Mouse (Mus musculus) erythroblast, adult 5-6 weeks (primary cell): ENCODE data around the gene Dppa1. TPM values are rescaled to one million over a fixed set of nuclear protein-coding genes. Genes with fewer than 3 reads are reported as not detected.
"Not testable (repeated sequence)": the region's sequence is repeated elsewhere in the genome, so short reads cannot be mapped to it uniquely, and the experiment has no call there.

ENCODE experiments used
- ATAC-seq: replicated peaks from 2 replicates; pipeline ENCODE4 v1.8.0; 2016; ENCODE audit warnings: moderate number of reproducible peaks, mild to moderate bottlenecking, moderate TSS enrichment, inconsistent platforms; ENCODE audit not compliant: poor library complexity, low FRiP score, severe bottlenecking
- total RNA-seq, 2 experiments: library from RNA; stranded (forward) in 1 of 2; stranded (reverse) in 1 of 2; fragments of 150-400 nt in 1 of 2; fragments of 200-764, 138-1000 nt in 1 of 2; gene quantifications; 2 replicates each; pipeline versions ENCODE4 v1.2.3 to v1.2.4; 2015 to 2017; ENCODE audit warnings: low replicate concordance in 2 of 2

Gene Dppa1
- total RNA-seq (2015; ENCODE audit: low replicate concordance) (not detected in 2 replicates), total RNA-seq (2017; ENCODE audit: low replicate concordance) (not detected in 2 replicates)

- no peak for ATAC-seq
Measured at GRCm38 (mm10) chr11:46629211-46629795, at the start of gene Dppa1. Gene Dppa1 (minus strand): TSS chr11:46629261.

DNA sequence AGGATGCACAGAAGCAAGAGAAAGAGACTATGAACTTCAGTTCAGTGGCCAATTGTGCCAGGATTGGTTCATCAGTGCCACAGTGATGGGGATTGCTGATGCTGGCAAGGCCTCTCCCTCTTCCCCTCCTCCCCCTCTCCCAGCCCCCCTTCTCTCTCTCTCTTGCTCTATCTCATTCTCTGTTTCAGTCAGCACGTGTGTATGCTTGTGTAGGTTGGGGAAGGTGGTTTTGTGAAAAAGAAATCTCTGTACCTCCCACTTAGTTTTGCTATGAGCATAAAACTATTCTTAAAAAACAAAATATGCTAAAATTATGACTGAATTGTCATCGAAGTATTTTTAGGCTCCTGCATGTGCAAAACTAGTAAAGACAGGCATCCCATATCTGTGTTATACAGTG is 38.9 kb upstream of the Dppa1 start:
- ATAC-seq, result no peak

GRCm38 (mm10) chr11:46667105-46667504 is 38.0 kb upstream of the Dppa1 start:
- no peak for ATAC-seq

GRCm38 (mm10) chr11:46665599-46666522 is 36.8 kb upstream of the Dppa1 start:
- ATAC-seq, result no peak

GRCm38 (mm10) chr11:46663215-46663614 is 34.2 kb upstream of the Dppa1 start:
- ATAC-seq, result no peak

GRCm38 (mm10) chr11:46652476-46652875 is 23.4 kb upstream of the Dppa1 start:
- no peak for ATAC-seq

GRCm38 (mm10) chr11:46649655-46650054 is 20.6 kb upstream of the Dppa1 start:
- not testable (repeated sequence) for ATAC-seq

- no peak for ATAC-seq
Measured at GRCm38 (mm10) chr11:46644824-46645223, 15.8 kb upstream of the Dppa1 start.

DNA sequence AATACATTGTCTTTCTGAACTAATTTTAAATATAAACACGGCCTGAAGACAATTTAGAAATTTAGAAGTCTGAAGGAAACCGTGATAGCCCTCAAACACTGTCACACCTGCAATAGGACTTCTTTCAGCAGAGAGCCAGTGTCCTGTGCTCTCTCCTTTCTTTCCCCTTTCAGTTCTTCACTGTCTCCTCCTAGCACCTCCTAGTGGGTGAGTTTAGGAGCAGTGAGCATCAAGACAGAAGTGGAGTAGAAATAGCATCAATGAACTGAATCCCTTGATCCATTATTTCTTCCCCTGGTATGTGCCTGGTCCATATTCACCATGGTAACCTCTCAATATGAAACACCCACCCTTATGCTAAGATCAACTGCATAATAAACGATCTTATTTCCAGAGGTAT is 7.5 kb upstream of the Dppa1 start:
- ATAC-seq, result no peak

DNA sequence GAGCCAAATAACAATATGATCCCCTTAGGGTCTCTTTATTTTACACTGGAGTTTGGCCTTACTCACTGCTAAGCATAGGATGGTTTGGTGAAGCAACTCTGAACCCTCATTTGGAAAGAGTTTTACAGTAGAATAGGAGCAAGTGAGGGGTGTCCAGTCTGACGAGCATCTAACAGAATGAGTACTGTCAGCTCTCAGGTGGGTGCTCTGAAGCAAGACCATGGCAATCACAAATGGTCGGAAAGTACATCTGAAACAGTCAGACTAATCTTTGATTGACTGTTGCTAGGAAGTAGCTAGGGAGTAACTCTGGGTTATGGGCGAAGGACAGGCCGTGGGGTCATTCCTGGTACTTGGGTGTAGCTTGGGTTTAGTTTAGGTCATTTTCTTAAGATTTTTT is 6.5 kb upstream of the Dppa1 start:
- ATAC-seq, result not testable (repeated sequence)

DNA sequence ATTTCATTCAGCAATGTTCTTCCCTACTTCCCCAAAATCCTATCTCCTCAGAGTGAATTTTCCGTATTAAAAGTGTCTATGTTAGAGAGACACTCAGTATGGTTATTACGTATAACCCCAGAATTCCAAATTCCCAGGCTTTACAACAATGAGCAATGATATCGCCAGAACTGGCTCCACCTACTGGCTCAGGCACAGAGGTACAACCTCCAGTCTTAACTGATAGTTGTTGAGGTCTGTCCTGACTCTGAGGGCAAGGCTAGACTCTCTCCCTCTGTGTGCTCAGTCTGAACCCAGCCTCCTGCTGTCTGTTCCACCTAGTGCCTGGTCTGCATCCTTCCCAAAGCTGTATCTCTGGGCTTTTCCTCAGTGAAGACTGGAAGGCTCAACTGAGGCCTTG is 2.6 kb upstream of the Dppa1 start:
- ATAC-seq, result peak; percentile 39; the same call in 1 of the 2 replicates

DNA sequence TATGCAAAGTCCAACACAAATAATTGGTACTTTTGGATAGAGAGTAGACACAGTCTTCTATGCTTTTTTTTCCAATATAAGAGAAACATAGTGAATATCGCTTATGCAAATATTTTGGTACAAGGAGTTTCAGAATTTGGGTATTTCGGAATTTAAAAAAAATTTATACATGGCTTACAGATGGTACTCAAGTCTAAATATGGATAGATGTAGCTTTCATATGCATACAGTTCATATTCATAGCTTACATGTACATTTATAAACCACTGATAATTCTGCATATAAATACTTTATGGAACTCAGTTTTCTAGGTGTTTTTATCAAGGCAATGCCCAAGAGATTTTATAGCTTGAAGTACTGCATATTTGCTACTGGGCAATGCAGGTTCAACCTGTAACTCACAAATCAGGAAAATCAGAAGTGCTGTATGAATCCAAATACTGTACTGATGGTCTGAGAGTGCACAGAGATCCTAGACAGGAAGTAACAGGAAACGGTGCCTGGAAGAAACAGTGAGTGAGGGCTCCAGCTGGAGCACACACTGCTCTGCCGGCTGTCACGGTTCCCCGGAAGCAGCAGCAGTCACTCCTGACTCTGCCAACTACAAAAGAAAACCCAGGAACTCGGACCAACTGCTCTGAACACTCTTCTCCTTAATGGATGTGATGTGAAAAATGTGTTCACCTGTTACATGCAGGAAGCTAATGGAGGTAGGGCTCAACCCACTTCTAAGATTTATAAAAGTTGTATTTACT is 8.5 kb downstream of the Dppa1 start:
- ATAC-seq, result no peak

DNA sequence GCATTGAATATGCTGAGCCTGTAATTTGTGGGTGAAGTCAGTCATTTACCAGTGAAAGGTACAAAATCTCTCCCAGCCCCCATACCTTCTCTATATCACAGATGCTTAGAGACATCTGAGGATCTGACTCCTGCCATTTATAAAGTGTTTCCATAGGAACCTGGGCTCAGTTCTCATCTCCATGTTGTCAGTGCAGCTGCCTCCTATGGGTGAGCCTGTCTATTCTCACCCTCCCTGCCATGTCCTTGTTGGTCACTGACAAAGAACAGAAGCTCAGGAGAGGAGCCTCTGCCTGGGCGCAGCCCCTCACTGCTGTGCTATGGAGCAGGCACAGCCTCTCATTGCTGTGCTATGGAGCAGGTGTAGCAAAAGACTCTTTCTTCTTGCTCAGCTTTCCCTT is 9.1 kb downstream of the Dppa1 start:
- no peak for ATAC-seq

DNA sequence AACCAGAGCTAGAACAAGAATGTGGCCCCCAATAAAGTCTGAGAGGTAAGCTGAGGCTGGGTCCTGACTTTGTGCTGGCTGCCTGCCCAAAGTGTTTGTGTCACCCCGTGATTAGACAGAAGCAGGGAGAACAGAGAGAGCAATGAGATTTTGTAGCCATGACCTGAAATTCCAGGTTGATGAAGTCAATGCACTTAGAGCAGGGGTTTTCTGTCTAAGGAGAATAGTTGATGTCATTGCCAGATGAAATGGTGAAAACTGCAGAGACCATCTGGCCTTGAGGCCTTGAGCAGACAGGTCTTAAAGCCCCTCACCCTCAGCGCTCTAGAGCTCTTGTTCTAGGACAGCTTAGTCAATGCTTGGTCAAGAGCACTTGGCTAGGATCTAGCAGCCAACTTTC is 36.6 kb downstream of the Dppa1 start:
- no peak for ATAC-seq

- no peak for ATAC-seq
Measured at GRCm38 (mm10) chr11:46582741-46583140, 46.3 kb downstream of the Dppa1 start.

- ATAC-seq, result no peak
Measured at GRCm38 (mm10) chr11:46580428-46580827, 48.6 kb downstream of the Dppa1 start.

DNA sequence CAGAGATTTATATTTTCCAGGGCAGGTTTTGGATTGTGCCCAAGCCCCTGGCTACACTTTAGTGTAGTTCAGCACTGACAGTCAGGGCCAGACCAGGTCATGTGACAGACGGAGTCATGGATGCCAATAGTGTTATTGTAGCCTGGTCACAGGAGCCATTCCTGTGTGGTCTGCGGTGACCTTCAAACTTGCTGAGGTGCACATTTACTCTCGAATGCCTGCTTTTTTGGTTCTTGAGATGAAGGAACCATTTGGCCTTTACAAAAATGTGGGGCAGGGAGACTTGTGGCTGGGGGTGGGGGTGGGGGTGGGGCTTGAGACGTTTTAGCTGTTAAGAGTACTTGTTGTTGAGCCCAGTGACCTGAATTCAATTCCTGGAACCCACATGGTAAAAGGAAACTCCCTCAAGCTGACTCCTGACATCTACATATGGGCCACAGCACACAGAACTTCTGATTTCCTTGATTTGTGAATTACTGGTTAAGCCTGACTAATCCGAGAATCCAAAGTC is 50.2 kb downstream of the Dppa1 start:
- no peak for ATAC-seq

- ATAC-seq, result no peak
Measured at GRCm38 (mm10) chr11:46571327-46571726, 57.7 kb downstream of the Dppa1 start, which contains the start of gene BC053393. Gene BC053393 (plus strand): TSS chr11:46571536.

- ATAC-seq, result no peak
Measured at GRCm38 (mm10) chr11:46569107-46569506, 60.0 kb downstream of the Dppa1 start.

DNA sequence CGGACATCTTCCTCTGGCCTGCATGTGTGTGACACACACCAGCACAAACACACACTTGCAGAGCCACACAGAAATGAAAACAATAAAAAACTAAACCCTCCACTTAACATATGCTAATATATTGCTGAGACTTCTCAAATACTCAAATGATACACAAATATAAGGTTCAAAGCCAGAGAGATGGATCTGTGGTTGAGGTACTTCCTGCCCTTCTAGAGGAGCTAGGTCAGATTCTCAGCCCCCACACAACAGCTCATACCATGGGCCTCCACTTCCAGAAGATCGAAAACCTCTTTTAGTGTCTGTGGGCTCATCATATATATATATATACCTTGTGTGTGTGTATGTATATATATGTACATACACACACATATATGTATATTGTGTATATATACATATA is 63.1 kb downstream of the Dppa1 start:
- no peak for ATAC-seq
